Mouse (Mus musculus) erythroblast, embryonic 14.5 days (primary cell): ENCODE results near the gene Fam3b.

Source experiments
- GATA1 ChIP-seq: IDR thresholded peaks from 2 replicates; pipeline ENCODE4 v1.6.1; 2012; ENCODE audit warnings: low read length, inconsistent platforms, mixed read lengths
- TAL1 ChIP-seq: IDR thresholded peaks from 3 replicates; pipeline ENCODE4 v1.6.1; 2012; ENCODE audit warnings: low read length, inconsistent platforms, mixed read lengths

DNA sequence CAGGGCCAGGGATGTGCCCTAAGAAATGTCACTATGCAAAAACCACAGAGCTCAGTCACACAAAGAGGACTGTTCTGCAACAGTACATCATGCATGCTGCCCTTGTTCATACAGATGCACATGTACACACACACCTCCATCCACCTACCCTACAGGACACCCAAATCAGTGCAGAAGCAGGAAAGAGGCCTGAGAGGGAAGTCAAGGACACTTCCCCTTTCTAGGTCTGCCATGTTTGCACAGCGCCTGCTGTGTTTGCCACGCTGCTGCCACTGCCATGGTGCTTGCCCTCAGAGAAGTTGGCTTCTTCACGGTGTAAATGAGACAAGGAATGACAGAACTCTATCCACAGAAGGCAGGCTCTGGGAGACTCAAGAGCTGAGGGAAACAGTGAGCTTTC is 10.8 kb downstream of the Fam3b start:
- no peak for TF ChIP-seq TAL1
- no peak for TF ChIP-seq GATA1
